Mouse (Mus musculus): ENCODE measurements at regions not wholly inside any gene's neighbourhood (a gene's known extent, or its start where the extent isn't known, plus 50 kb on each side); places are given as distances from the start of the nearest gene placed in this dataset.

DNA sequence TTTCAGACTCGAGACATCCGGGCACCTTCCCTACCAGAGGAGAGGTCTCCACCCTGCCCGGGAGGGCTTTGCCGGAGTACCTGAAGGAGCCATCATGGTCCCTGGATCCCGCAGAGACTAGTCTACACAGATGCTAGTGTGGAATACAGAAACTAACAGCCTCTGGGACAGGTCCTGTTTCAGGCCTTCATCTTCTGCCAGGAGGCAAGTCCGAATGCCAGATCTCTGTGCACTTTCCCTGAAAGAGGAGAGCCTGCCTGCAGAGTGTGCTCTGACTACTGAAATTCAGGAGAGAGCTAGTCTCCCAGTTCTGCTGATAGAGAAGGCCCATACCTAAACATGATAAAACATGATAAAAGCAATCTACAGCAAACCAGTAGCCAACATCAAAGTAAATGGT lies 83.9 kb downstream of the H2al1n start:
- TF ChIP-seq EP300 (IDR thresholded peaks at IDR 0.05; ENCODE audit: low read depth) (no peak), CTCF (IDR thresholded peaks at IDR 0.05; ENCODE audit: low read depth) (no peak)

Measured in liver, postnatal 0 days (tissue).